Mouse (Mus musculus) liver, embryonic 12.5 days (tissue): ENCODE measurements around the gene S100a13. TPM values are rescaled to one million over a fixed set of nuclear protein-coding genes. Genes with fewer than 3 reads are reported as not detected.

Source experiments
- ATAC-seq: fragments of 200-750 bp; cut with Nextera tagmentation; 2 replicates; pipeline ENCODE4 v1.8.0; 2017; ENCODE audit warnings: moderate number of reproducible peaks, mild to moderate bottlenecking, moderate library complexity
- H3K27ac ChIP-seq: fragments of 300-500 bp; sonication (generic); 2 replicates; pipeline ENCODE4 v1.5.1; 2016; ENCODE audit warnings: mild to moderate bottlenecking
- H3K27me3 ChIP-seq: fragments of 300-500 bp; sonication (generic); replicated peaks from 2 replicates; pipeline ENCODE4 v1.6.1; 2016; ENCODE audit warnings: mild to moderate bottlenecking, moderate library complexity
- H3K36me3 ChIP-seq: fragments of 300-500 bp; sonication (generic); 2 replicates; pipeline ENCODE4 v1.6.1; 2016; ENCODE audit warnings: mild to moderate bottlenecking, moderate library complexity
- H3K4me1 ChIP-seq: fragments of 300-500 bp; sonication (generic); 2 replicates; pipeline ENCODE4 v1.6.1; 2016
- H3K4me2 ChIP-seq: fragments of 300-500 bp; sonication (generic); 2 replicates; pipeline ENCODE4 v1.6.1; 2016; ENCODE audit warnings: mild to moderate bottlenecking, moderate library complexity
- H3K4me3 ChIP-seq: fragments of 300-500 bp; sonication (generic); 2 replicates; pipeline ENCODE4 v1.5.1; 2016; ENCODE audit warnings: mild to moderate bottlenecking, moderate library complexity
- H3K9ac ChIP-seq: fragments of 300-500 bp; sonication (generic); 2 replicates; pipeline ENCODE4 v1.6.1; 2016; ENCODE audit warnings: mild to moderate bottlenecking, moderate library complexity
- H3K9me3 ChIP-seq: fragments of 300-500 bp; sonication (generic); replicated peaks from 2 replicates; pipeline ENCODE4 v1.6.1; 2016; ENCODE audit warnings: mild to moderate bottlenecking, moderate library complexity
- WGBS: fragments of 180-500 bp; shearing (Covaris S2); methylation state at CpG from one replicate; pipeline ENCODE4 v1.1.7; 2016; ENCODE audit not compliant: insufficient replicate concordance; 5-methylcytosine and 5-hydroxymethylcytosine counted together
- polyA plus RNA-seq: library from polyadenylated mRNA; unstranded; fragments of >200 nt; fragmentation: Nextera tagmentation; extraction: Ambion mirVana; gene quantifications from 2 replicates; pipeline ENCODE4 v1.2.1, GENCODE M21; 2016

Gene S100a13
- 18.4 and 20.4 TPM in 2 replicates for polyA plus RNA-seq

- H3K9ac ChIP-seq = peak within 1 kb of the TSS; percentile 68
- WGBS = 3% methylated on average over 25 of the region's 25 CpGs
- peaks cover 5% of the 10 kb centered on the region; the same call in 1 of the 2 replicates for H3K36me3 ChIP-seq
- ATAC-seq = peak; percentile 51
- peak within 1 kb of the TSS; percentile 17; the same call in 1 of the 2 replicates for H3K27ac ChIP-seq
- H3K4me1 ChIP-seq = peaks cover 34% of the 10 kb centered on the region
- peak within 1 kb of the TSS; percentile 61 for H3K4me3 ChIP-seq
- no peaks in the 10 kb centered on the region for H3K9me3 ChIP-seq
- peak within 1 kb of the TSS; percentile 95 for H3K4me2 ChIP-seq
- H3K27me3 ChIP-seq = peaks cover 23% of the 10 kb centered on the region
Measured at GRCm38 (mm10) chr3:90513796-90514590, at the start of gene S100a13, which contains the start of gene S100a1. S100a13 (plus strand) TSS chr3:90514435. S100a1 (minus strand) TSS chr3:90514392.

GRCm38 (mm10) chr3:90464552-90465080, 49.6 kb upstream of the S100a13 start:
- WGBS = 16% methylated on average over 37 of the region's 37 CpGs
- no peak overlapping the region for H3K27ac ChIP-seq
- H3K4me2 ChIP-seq = peak overlapping the region; percentile 72
- H3K9ac ChIP-seq = peak overlapping the region; percentile 41; the same call in 1 of the 2 replicates
- peaks cover 92% of the 10 kb centered on the region for H3K27me3 ChIP-seq
- H3K36me3 ChIP-seq = no peaks in the 10 kb centered on the region
- peak overlapping the region; percentile 48 for H3K4me3 ChIP-seq
- peak; percentile 21; the same call in 1 of the 2 replicates for ATAC-seq
- peaks cover 17% of the 10 kb centered on the region for H3K4me1 ChIP-seq
- no peaks in the 10 kb centered on the region; the same call in 1 of the 2 replicates for H3K9me3 ChIP-seq

- H3K4me3 ChIP-seq = peak overlapping the region; percentile 48
- peak overlapping the region; percentile 41 for H3K9ac ChIP-seq
- no peak for ATAC-seq
- H3K27ac ChIP-seq = no peak overlapping the region
- peaks cover 17% of the 10 kb centered on the region for H3K4me1 ChIP-seq
- no peaks in the 10 kb centered on the region for H3K36me3 ChIP-seq
- peak overlapping the region; percentile 72 for H3K4me2 ChIP-seq
- H3K9me3 ChIP-seq = no peaks in the 10 kb centered on the region; the same call in 1 of the 2 replicates
- WGBS = 3% methylated on average over 74 of the region's 75 CpGs
- peaks cover 88% of the 10 kb centered on the region for H3K27me3 ChIP-seq
Measured at GRCm38 (mm10) chr3:90465081-90465685, 49.1 kb upstream of the S100a13 start.

- no peak within 1 kb of the TSS for H3K27ac ChIP-seq
- peak within 1 kb of the TSS; percentile 72 for H3K4me2 ChIP-seq
- H3K9me3 ChIP-seq = no peaks in the 10 kb centered on the region; the same call in 1 of the 2 replicates
- ATAC-seq = peak; percentile 42
- H3K36me3 ChIP-seq = no peaks in the 10 kb centered on the region
- peaks cover 81% of the 10 kb centered on the region for H3K27me3 ChIP-seq
- peak within 1 kb of the TSS; percentile 41 for H3K9ac ChIP-seq
- peak within 1 kb of the TSS; percentile 48 for H3K4me3 ChIP-seq
- H3K4me1 ChIP-seq = peaks cover 17% of the 10 kb centered on the region
- under 1% methylated on average over 34 of the region's 49 CpGs for WGBS
Measured at GRCm38 (mm10) chr3:90465686-90466310, 48.4 kb upstream of the S100a13 start, which contains the start of gene Npr1. Npr1 (minus strand) TSS chr3:90465866.

- 1% methylated on average over 15 of the region's 15 CpGs for WGBS
- Histone ChIP-seq H3K4me2 (peak overlapping the region; percentile 72), H3K36me3 (no peaks in the 10 kb centered on the region), H3K4me3 (peak overlapping the region; percentile 48), H3K4me1 (peaks cover 17% of the 10 kb centered on the region), H3K9ac (no peak overlapping the region), H3K27me3 (peaks cover 76% of the 10 kb centered on the region), H3K27ac (no peak overlapping the region), H3K9me3 (no peaks in the 10 kb centered on the region; the same call in 1 of the 2 replicates)
- no peak for ATAC-seq
Measured at GRCm38 (mm10) chr3:90466311-90466766, 47.9 kb upstream of the S100a13 start.

- H3K27ac ChIP-seq = no peak overlapping the region
- peaks cover 17% of the 10 kb centered on the region for H3K4me1 ChIP-seq
- 85% methylated on average over 10 of the region's 10 CpGs for WGBS
- no peak overlapping the region for H3K4me2 ChIP-seq
- no peak overlapping the region for H3K4me3 ChIP-seq
- H3K9ac ChIP-seq = no peak overlapping the region
- no peak for ATAC-seq
- H3K9me3 ChIP-seq = no peaks in the 10 kb centered on the region; the same call in 1 of the 2 replicates
- H3K36me3 ChIP-seq = no peaks in the 10 kb centered on the region
- H3K27me3 ChIP-seq = peaks cover 62% of the 10 kb centered on the region
Measured at GRCm38 (mm10) chr3:90467618-90468300, 46.5 kb upstream of the S100a13 start.

GRCm38 (mm10) chr3:90472213-90472612, 42.0 kb upstream of the S100a13 start:
- no peak overlapping the region for H3K4me3 ChIP-seq
- no peaks in the 10 kb centered on the region for H3K36me3 ChIP-seq
- H3K27ac ChIP-seq = no peak overlapping the region
- no peak for ATAC-seq
- H3K4me1 ChIP-seq = peaks cover 9% of the 10 kb centered on the region
- H3K9me3 ChIP-seq = no peaks in the 10 kb centered on the region; the same call in 1 of the 2 replicates
- WGBS = 24% methylated on average over 3 of the region's 3 CpGs
- H3K4me2 ChIP-seq = no peak overlapping the region
- no peak overlapping the region for H3K9ac ChIP-seq
- peaks cover 19% of the 10 kb centered on the region for H3K27me3 ChIP-seq

GRCm38 (mm10) chr3:90475151-90475830, 38.9 kb upstream of the S100a13 start:
- H3K4me1 ChIP-seq = peaks cover 21% of the 10 kb centered on the region
- 33% methylated on average over 16 of the region's 16 CpGs for WGBS
- H3K4me3 ChIP-seq = peak overlapping the region; percentile 47
- peak overlapping the region; percentile 48 for H3K4me2 ChIP-seq
- ATAC-seq = no peak
- no peaks in the 10 kb centered on the region for H3K27me3 ChIP-seq
- peaks cover 30% of the 10 kb centered on the region for H3K36me3 ChIP-seq
- H3K9ac ChIP-seq = no peak overlapping the region
- no peaks in the 10 kb centered on the region for H3K9me3 ChIP-seq
- H3K27ac ChIP-seq = no peak overlapping the region

- Histone ChIP-seq H3K4me1 (peaks cover 21% of the 10 kb centered on the region), H3K9me3 (no peaks in the 10 kb centered on the region), H3K27ac (peak within 1 kb of the TSS; percentile 86), H3K4me2 (peak within 1 kb of the TSS; percentile 83), H3K9ac (peak within 1 kb of the TSS; percentile 89), H3K27me3 (no peaks in the 10 kb centered on the region), H3K36me3 (peaks cover 38% of the 10 kb centered on the region), H3K4me3 (peak within 1 kb of the TSS; percentile 79)
- ATAC-seq = peak; percentile 99
- WGBS = under 1% methylated on average over 45 of the region's 45 CpGs
Measured at GRCm38 (mm10) chr3:90475831-90476611, 38.2 kb upstream of the S100a13 start, which contains the start of gene Ilf2. Ilf2 (plus strand) TSS chr3:90476126.

- peaks cover 75% of the 10 kb centered on the region for H3K36me3 ChIP-seq
- WGBS = 76% methylated on average over 5 of the region's 5 CpGs
- ATAC-seq = no peak
Measured at GRCm38 (mm10) chr3:90486998-90487397, 27.2 kb upstream of the S100a13 start.

More at GRCm38 (mm10) chr3:90486998-90487397, 27.2 kb upstream of the S100a13 start:
- Histone ChIP-seq H3K4me3 (no peak overlapping the region), H3K9me3 (no peaks in the 10 kb centered on the region), H3K27ac (no peak overlapping the region), H3K9ac (no peak overlapping the region), H3K27me3 (no peaks in the 10 kb centered on the region), H3K4me2 (no peak overlapping the region), H3K4me1 (peaks cover 18% of the 10 kb centered on the region)
